Mouse (Mus musculus): Measurements from ENCODE around the gene Lima1.

- TF ChIP-seq CTCF (IDR thresholded peaks at IDR 0.05; ENCODE audit: borderline replicate concordance, extremely low read depth, insufficient read depth, insufficient read length) (no peak), POLR2A (IDR thresholded peaks at IDR 0.05; ENCODE audit: borderline replicate concordance, extremely low read depth, insufficient read depth, insufficient read length, poor library complexity, severe bottlenecking) (no peak)
Observed at GRCm38 (mm10) chr15:99833648-99834454, 41.4 kb downstream of the Lima1 start.

Measured in brain, embryonic 14.5 days (tissue).